9 mouse cellular contexts compared by ENCODE assay signal in the genomic region with DNA sequence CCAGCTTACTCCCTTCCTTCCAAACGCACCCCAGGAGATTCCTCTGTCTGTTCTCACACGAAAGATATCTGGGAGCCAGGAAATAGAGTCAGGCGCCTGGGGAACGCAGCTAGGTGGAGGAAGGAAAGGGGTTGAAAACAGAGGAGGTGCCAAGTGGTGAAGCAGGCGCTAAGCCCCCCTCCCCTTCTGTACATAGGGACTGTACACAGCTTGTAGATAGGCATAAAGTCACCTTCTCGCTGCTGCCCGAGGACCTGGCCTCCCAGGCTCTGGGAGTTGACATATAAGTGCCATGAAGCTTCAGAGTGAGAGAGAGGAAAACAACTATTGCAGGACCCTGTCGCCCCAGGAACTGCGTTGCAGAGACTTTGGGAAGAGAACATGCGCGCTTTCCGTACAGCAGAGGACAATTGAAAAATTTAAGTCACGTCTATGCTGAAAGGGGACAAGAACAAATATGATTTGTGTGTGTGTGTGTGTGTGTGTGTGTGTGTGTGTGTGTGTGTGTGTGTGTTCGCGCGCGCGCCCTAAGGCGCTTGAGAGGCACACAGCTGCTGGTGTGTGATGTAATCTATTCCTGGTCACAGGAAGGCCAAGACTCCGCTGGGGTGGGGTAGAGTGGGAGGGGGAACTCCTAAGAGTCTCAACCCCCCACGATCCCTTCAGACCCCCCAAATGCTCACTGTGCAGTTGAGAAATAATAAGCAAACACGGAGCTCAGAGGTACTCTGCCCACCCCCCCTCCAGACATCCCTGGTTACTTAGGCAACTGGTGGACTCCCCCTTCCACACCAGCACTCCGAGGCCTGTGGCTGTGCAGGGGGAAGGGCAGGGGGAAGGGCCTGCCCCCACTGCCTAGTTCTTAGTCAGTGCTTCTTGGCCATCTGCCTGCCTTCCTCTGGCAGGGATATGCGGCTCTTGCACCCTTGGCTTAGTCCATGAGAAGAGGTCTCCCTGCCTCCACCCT. TPM values are rescaled to one million over a fixed set of nuclear protein-coding genes. Genes with fewer than 3 reads are reported as not detected.
DNase-seq lines count a peak whose midpoint lies in the region; ATAC-seq and TF ChIP-seq lines count a peak whose summit lies in the region.
"Had no signal": no experiment of that assay in that cellular context is flagged by ENCODE, and none has a peak within 500 bp of the region (broad histone marks: within the 10 kb centered on the region; RNA-seq: fewer than 3 reads in every experiment).

No protein-coding gene starts in this region.

- H3K4me3 ChIP-seq in cerebellum, adult 2 months (replicated peaks; ENCODE audit: insufficient read depth, low read depth, low read length), result peak overlapping the region; percentile 10
- no peak overlapping the region for H3K4me3 ChIP-seq in intestine, embryonic 15.5 days (replicated peaks)
- peak overlapping the region; percentile 18; the same call in 1 of the 2 replicates for H3K4me3 ChIP-seq in limb, embryonic 14.5 days (replicated peaks; ENCODE audit: low read length)
- H3K4me3 ChIP-seq in midbrain, embryonic 13.5 days (replicated peaks), result no peak overlapping the region

- H3K4me2 ChIP-seq in intestine, embryonic 15.5 days (replicated peaks), result peak overlapping the region; percentile 43
- peak overlapping the region; percentile 43 for H3K4me2 ChIP-seq in limb, embryonic 14.5 days (replicated peaks; ENCODE audit: low read depth, low read length, severe bottlenecking)
- H3K4me2 ChIP-seq in midbrain, embryonic 13.5 days (replicated peaks), result peak overlapping the region; percentile 34

- no peaks in the 10 kb centered on the region for H3K9me3 ChIP-seq in intestine, embryonic 15.5 days
- H3K9me3 ChIP-seq in limb, embryonic 14.5 days (ENCODE audit: control insufficient read depth, low read length), result no peaks in the 10 kb centered on the region
- no peaks in the 10 kb centered on the region for H3K9me3 ChIP-seq in midbrain, embryonic 13.5 days

- H3K9ac ChIP-seq in intestine, embryonic 15.5 days, result peak overlapping the region; percentile 22; the same call in 1 of the 2 replicates
- H3K9ac ChIP-seq in limb, embryonic 14.5 days (ENCODE audit: low read depth, low read length, severe bottlenecking), result peak overlapping the region; percentile 25; the same call in 1 of the 2 replicates
- peak overlapping the region; percentile 19 for H3K9ac ChIP-seq in midbrain, embryonic 13.5 days (replicated peaks)

- H3K36me3 ChIP-seq in intestine, embryonic 15.5 days, result no peaks in the 10 kb centered on the region
- H3K36me3 ChIP-seq in limb, embryonic 14.5 days (ENCODE audit: control insufficient read depth, insufficient read depth, low read length), result no peaks in the 10 kb centered on the region
- no peaks in the 10 kb centered on the region for H3K36me3 ChIP-seq in midbrain, embryonic 13.5 days

- H3K4me1 ChIP-seq in cerebellum, adult 2 months (ENCODE audit: control insufficient read depth, insufficient read depth, low read length), result peaks cover 5% of the 10 kb centered on the region; the same call in 1 of the 2 replicates
- peaks cover 7% of the 10 kb centered on the region for H3K4me1 ChIP-seq in intestine, embryonic 15.5 days (replicated peaks)
- H3K4me1 ChIP-seq in limb, embryonic 14.5 days (ENCODE audit: control insufficient read depth, insufficient read depth, low read length), result peaks cover 19% of the 10 kb centered on the region
- peaks cover 27% of the 10 kb centered on the region for H3K4me1 ChIP-seq in midbrain, embryonic 13.5 days (replicated peaks)

- DNase-seq in cerebellum, adult 2 months, result peak; percentile 24 to 45
- DNase-seq in cerebellum, adult 9-10 months, result no peak
- peak; percentile 58 for DNase-seq in embryo, embryonic 10.5 days (ENCODE audit: low spot score)
- peak; percentile 68 to 89 for DNase-seq in gastrocnemius, postnatal 4 days (ENCODE audit: low spot score in 2 of 2)
- peak; percentile 91 for DNase-seq in limb, embryonic 14.5 days (ENCODE audit: low spot score)
- peak; percentile 47 to 74 for DNase-seq in spleen, postnatal 4 days (ENCODE audit: low spot score in 2 of 2)

- peak; percentile 88 for ATAC-seq in intestine, embryonic 15.5 days
- ATAC-seq in limb, embryonic 14.5 days (ENCODE audit: low FRiP score, low read depth), result peak; percentile 84
- peak; percentile 88 for ATAC-seq in midbrain, embryonic 13.5 days

- TF ChIP-seq POLR2A in cerebellum, adult 2 months (IDR thresholded peaks at IDR 0.05; ENCODE audit: borderline replicate concordance, insufficient read depth, low read length), result no peak
- TF ChIP-seq POLR2A in limb, embryonic 14.5 days (IDR thresholded peaks at IDR 0.05; ENCODE audit: borderline replicate concordance, extremely low read depth, insufficient read depth, insufficient read length), result no peak

- WGBS in cerebellum, adult 2 months, result 24% methylated on average over 24 of the region's 24 CpGs
- 16% methylated on average over 22 of the region's 24 CpGs for WGBS in intestine, embryonic 15.5 days
- WGBS in limb, embryonic 14.5 days, result 15% methylated on average over 18 of the region's 24 CpGs
- 38% methylated on average over 24 of the region's 24 CpGs for WGBS in midbrain, embryonic 13.5 days

- peak overlapping the region; percentile 79; the same call in 1 of the 2 replicates for H3K27ac ChIP-seq in cerebellum, adult 2 months (ENCODE audit: insufficient read depth, low read length)
- H3K27ac ChIP-seq in intestine, embryonic 15.5 days, result peak overlapping the region; percentile 86
- peak overlapping the region; percentile 85 for H3K27ac ChIP-seq in limb, embryonic 14.5 days (replicated peaks; ENCODE audit: low read depth, low read length)
- H3K27ac ChIP-seq in midbrain, embryonic 13.5 days, result peak overlapping the region; percentile 68

- no peak for TF ChIP-seq CTCF in cerebellum, adult 2 months (IDR thresholded peaks at IDR 0.05; ENCODE audit: borderline replicate concordance, insufficient read depth, low read depth, low read length)

- H3K27me3 ChIP-seq in cerebellum, adult 2 months (ENCODE audit: control insufficient read depth, insufficient read depth, low read length), result no peaks in the 10 kb centered on the region; the same call in 1 of the 2 replicates
- no peaks in the 10 kb centered on the region for H3K27me3 ChIP-seq in intestine, embryonic 15.5 days (replicated peaks)
- no peaks in the 10 kb centered on the region for H3K27me3 ChIP-seq in limb, embryonic 14.5 days (ENCODE audit: control insufficient read depth, insufficient read depth, low read length)
- no peaks in the 10 kb centered on the region for H3K27me3 ChIP-seq in midbrain, embryonic 13.5 days

RNA-seq across cellular contexts. Expression of a gene that starts 17.5 kb away (rescaled TPM):
- polyA plus RNA-seq in cerebellum, adult 2 months (2012; rRNA removed), result not detected in 2 replicates
- not detected for total RNA-seq in gastrocnemius, postnatal 4 days (2021)
- polyA plus RNA-seq in intestine, embryonic 15.5 days (2015; fragmentation: Nextera tagmentation; extraction: Ambion mirVana), result not detected in 2 replicates
- not detected in 2 replicates for polyA plus RNA-seq in limb, embryonic 14.5 days (2012; rRNA removed)
- polyA plus RNA-seq in limb, embryonic 14.5 days (2014; fragmentation: Nextera tagmentation; extraction: Ambion mirVana), result not detected in 2 replicates
- not detected in 2 replicates for polyA plus RNA-seq in midbrain, embryonic 13.5 days (2015; fragmentation: Nextera tagmentation; extraction: Ambion mirVana)
- total RNA-seq: neutrophil, adult 5-6 weeks had no signal

RNA-seq across cellular contexts. Expression of a gene that starts 23.8 kb away (rescaled TPM):
- 25.9 and 30.6 TPM in 2 replicates for polyA plus RNA-seq in cerebellum, adult 2 months (2012; rRNA removed)
- 10 to 100 TPM; 63.8 to 69.6 TPM for total RNA-seq in gastrocnemius, postnatal 4 days (2021)
- 41.3 and 48.2 TPM in 2 replicates for polyA plus RNA-seq in intestine, embryonic 15.5 days (2015; fragmentation: Nextera tagmentation; extraction: Ambion mirVana)
- polyA plus RNA-seq in limb, embryonic 14.5 days (2012; rRNA removed), result 40.3 and 42.4 TPM in 2 replicates
- polyA plus RNA-seq in limb, embryonic 14.5 days (2014; fragmentation: Nextera tagmentation; extraction: Ambion mirVana), result 70.1 and 75.2 TPM in 2 replicates
- 53.2 and 56.1 TPM in 2 replicates for polyA plus RNA-seq in midbrain, embryonic 13.5 days (2015; fragmentation: Nextera tagmentation; extraction: Ambion mirVana)

Comparison
In these comparisons a context has a peak if more than half of its experiments do, and no peak if none do; other contexts are left out.
1. H3K4me3 ChIP-seq: peak in cerebellum, adult 2 months (single experiment) and limb, embryonic 14.5 days (single experiment); none in intestine, embryonic 15.5 days (single experiment) and midbrain, embryonic 13.5 days (single experiment).
2. Peak in every context shown above with its lines, with median percentiles within 50 percentile points of each other: H3K27ac ChIP-seq, ATAC-seq, H3K4me2 ChIP-seq and H3K9ac ChIP-seq.